Mouse (Mus musculus) embryonic facial prominence, embryonic 11.5 days (tissue): ENCODE data around the gene Ssh3. TPM values are rescaled to one million over a fixed set of nuclear protein-coding genes. Genes with fewer than 3 reads are reported as not detected.

ENCODE experiments used
- ATAC-seq: fragments of 200-750 bp; cut with Nextera tagmentation; replicated peaks from 2 replicates; pipeline ENCODE4 v1.8.0; 2017; ENCODE audit warnings: low read depth; ENCODE audit not compliant: insufficient number of reproducible peaks, low FRiP score, low TSS enrichment
- DNase-seq: peaks from one replicate; pipeline ENCODE4 v3.0.0-alpha.2; 2015; ENCODE audit warnings: low spot score
- H3K27ac ChIP-seq: fragments of 300-500 bp; sonication (generic); replicated peaks from 2 replicates; pipeline ENCODE4 v1.5.1; 2014; ENCODE audit warnings: mild to moderate bottlenecking, low read depth, low read length, control low read depth
- H3K27me3 ChIP-seq: fragments of 300-500 bp; sonication (generic); 2 replicates; pipeline ENCODE4 v1.6.1; 2014; ENCODE audit warnings: mild to moderate bottlenecking, low read length, moderate library complexity, mixed read lengths; ENCODE audit not compliant: control insufficient read depth, insufficient read depth
- H3K36me3 ChIP-seq: fragments of 300-500 bp; sonication (generic); replicated peaks from 2 replicates; pipeline ENCODE4 v1.6.1; 2014; ENCODE audit warnings: low read depth, mild to moderate bottlenecking, low read length, moderate library complexity, mixed read lengths; ENCODE audit not compliant: control insufficient read depth, insufficient read depth
- H3K4me1 ChIP-seq: fragments of 300-500 bp; sonication (generic); 2 replicates; pipeline ENCODE4 v1.6.1; 2014; ENCODE audit warnings: low read length, mixed read lengths; ENCODE audit not compliant: control insufficient read depth, insufficient read depth
- H3K4me2 ChIP-seq: fragments of 300-500 bp; sonication (generic); 2 replicates; pipeline ENCODE4 v1.6.1; 2014; ENCODE audit warnings: low read depth, mild to moderate bottlenecking, control low read depth, low read length, moderate library complexity
- H3K4me3 ChIP-seq: fragments of 300-500 bp; sonication (generic); 2 replicates; pipeline ENCODE4 v1.5.1; 2014; ENCODE audit warnings: low read depth, low read length, control low read depth
- H3K9ac ChIP-seq: fragments of 300-500 bp; sonication (generic); replicated peaks from 2 replicates; pipeline ENCODE4 v1.6.1; 2014; ENCODE audit warnings: mild to moderate bottlenecking, control low read depth, low read length
- H3K9me3 ChIP-seq: fragments of 300-500 bp; sonication (generic); replicated peaks from 2 replicates; pipeline ENCODE4 v1.6.1; 2016; ENCODE audit warnings: mild to moderate bottlenecking, low read length, inconsistent platforms, mixed read lengths; ENCODE audit not compliant: control insufficient read depth
- WGBS: fragments of 180-500 bp; shearing (Covaris S2); extraction: QIAGEN DNeasy Blood & Tissue Kit; methylation state at CpG from one replicate; pipeline ENCODE4 v1.1.7; 2014; 5-methylcytosine and 5-hydroxymethylcytosine counted together
- polyA plus RNA-seq: library from polyadenylated mRNA; unstranded; fragments of >200 nt; fragmentation: Nextera tagmentation; extraction: Ambion mirVana; gene quantifications from 2 replicates; pipeline ENCODE4 v1.2.1, GENCODE M21; 2014

Ssh3 gene
- polyA plus RNA-seq, 1 experiment from 2014 or later, result 2.7 TPM

- Histone ChIP-seq H3K4me2 (peak overlapping the region; percentile 14), H3K9me3 (no peaks in the 10 kb centered on the region), H3K9ac (no peak overlapping the region), H3K4me3 (peak overlapping the region; percentile 7; the same call in 1 of the 2 replicates), H3K27ac (0 out of 2 replicates have a peak overlapping the region, but pooled peaks have one; percentile 29), H3K27me3 (no peaks in the 10 kb centered on the region; the same call in 1 of the 2 replicates), H3K36me3 (no peaks in the 10 kb centered on the region), H3K4me1 (peaks cover 20% of the 10 kb centered on the region)
- peak; percentile 70 for ATAC-seq
- 3% methylated on average over 5 of the region's 5 CpGs for WGBS
- DNase-seq, result peak; percentile 65
These were observed 51.8 kb downstream of the Ssh3 start for GRCm38 (mm10) chr19:4217140-4217539.

GRCm38 (mm10) chr19:4216041-4216685 lies 52.8 kb downstream of the Ssh3 start:
- H3K4me1 ChIP-seq, result peaks cover 23% of the 10 kb centered on the region
- H3K4me3 ChIP-seq, result no peak overlapping the region
- no peaks in the 10 kb centered on the region for H3K9me3 ChIP-seq
- H3K27ac ChIP-seq, result 0 out of 2 replicates have a peak overlapping the region, but pooled peaks have one; percentile 29
- 15% methylated on average over 14 of the region's 14 CpGs for WGBS
- no peaks in the 10 kb centered on the region for H3K36me3 ChIP-seq
- DNase-seq (peak; percentile 65), ATAC-seq (no peak)
- H3K9ac ChIP-seq, result no peak overlapping the region
- H3K27me3 ChIP-seq, result peaks cover 2% of the 10 kb centered on the region; the same call in 1 of the 2 replicates
- H3K4me2 ChIP-seq, result peak overlapping the region; percentile 14; the same call in 1 of the 2 replicates

- peak overlapping the region; percentile 78 for H3K27ac ChIP-seq
- peaks cover 2% of the 10 kb centered on the region; the same call in 1 of the 2 replicates for H3K27me3 ChIP-seq
- H3K4me3 ChIP-seq, result peak overlapping the region; percentile 75
- peak overlapping the region; percentile 95 for H3K9ac ChIP-seq
- H3K4me1 ChIP-seq, result peaks cover 23% of the 10 kb centered on the region
- H3K36me3 ChIP-seq, result no peaks in the 10 kb centered on the region
- 6% methylated on average over 18 of the region's 21 CpGs for WGBS
- no peak for DNase-seq
- no peak for ATAC-seq
- H3K9me3 ChIP-seq, result no peaks in the 10 kb centered on the region
- H3K4me2 ChIP-seq, result peak overlapping the region; percentile 97
These were observed 53.5 kb downstream of the Ssh3 start for GRCm38 (mm10) chr19:4215451-4215840.

DNA sequence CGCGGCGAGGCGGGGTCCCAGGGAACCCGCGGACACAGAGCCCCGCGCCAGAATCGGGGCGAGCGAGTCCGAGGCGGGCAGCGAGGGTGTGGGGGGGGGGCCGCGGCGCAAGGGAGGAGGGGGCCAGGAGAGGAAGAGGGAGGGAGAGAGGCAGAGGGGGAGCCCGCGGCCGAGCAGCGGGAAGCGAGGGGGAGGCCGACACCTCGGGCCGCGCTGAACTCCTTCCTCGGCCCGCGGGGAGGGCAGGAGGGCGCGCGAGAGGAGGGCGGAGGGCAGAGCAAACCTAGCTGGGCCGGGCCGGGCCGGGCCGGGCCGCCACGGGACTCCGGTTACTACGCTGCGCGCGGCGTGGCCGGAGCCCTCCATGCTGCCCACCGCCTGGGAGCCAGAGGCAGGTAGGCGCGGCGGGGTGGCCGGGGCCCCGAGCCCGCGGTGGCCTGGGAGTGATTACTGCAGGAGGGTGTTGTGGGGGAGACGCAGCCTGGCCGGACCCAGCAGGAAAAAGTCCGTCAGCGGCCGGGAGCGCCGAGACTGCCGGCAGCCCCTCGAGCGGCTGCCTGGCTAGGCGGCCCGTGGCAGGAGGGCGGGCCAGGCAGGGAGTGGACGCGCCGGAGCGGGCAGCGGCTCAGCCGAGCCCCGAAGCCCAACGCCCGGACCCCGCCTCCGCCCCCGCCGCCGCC lies 54.1 kb downstream of the Ssh3 start:
- Histone ChIP-seq H3K9ac (peak overlapping the region; percentile 95), H3K9me3 (no peaks in the 10 kb centered on the region), H3K4me1 (peaks cover 23% of the 10 kb centered on the region), H3K36me3 (no peaks in the 10 kb centered on the region), H3K4me2 (peak overlapping the region; percentile 97), H3K27ac (peak overlapping the region; percentile 78), H3K27me3 (peaks cover 2% of the 10 kb centered on the region; the same call in 1 of the 2 replicates), H3K4me3 (peak overlapping the region; percentile 75)
- WGBS, result under 1% methylated on average over 44 of the region's 81 CpGs
- ATAC-seq (peak; percentile 14; the same call in 1 of the 2 replicates), DNase-seq (peak; percentile 55)

DNA sequence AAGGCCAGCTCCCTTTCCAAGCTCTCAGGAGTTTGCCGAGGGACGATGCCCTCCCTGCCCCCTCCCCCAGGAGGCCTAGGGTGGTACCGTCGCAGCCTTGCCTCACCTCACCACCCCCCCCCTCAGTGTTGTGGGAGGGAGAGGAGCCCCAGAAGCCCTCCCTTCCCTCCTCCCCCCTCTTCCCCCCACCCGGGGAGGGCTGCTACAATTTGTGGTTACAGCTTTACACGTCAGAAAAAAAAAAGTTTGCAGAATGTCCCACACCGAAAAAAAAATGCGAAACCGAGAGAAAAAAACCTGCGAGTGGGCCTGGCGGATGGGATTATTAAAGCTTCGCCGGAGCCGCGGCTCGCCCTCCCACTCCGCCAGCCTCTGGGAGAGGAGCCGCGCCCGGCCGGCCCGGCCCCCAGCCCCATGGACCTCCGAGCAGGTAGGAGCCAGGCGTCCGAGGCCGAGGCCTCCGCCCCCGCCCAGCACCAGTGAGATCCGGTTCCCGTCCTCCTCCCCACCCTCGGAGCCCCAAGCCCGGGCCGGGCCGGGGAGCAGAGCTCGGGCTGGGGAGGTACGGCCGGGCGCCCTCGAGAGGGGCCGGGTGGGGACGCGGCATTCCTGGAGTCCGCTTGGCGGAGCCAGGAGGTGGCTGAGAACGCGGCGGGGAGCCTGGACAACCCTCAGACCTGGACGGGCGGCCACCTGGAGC lies 54.8 kb downstream of the Ssh3 start, which contains the start of the genes Clcf1 and AC109138.7:
Gene Clcf1 (plus strand): TSS at position 168 of the 700 bp plus-strand sequence.
Gene AC109138.7 (plus strand): TSS at position 287 of the 700 bp plus-strand sequence.
- DNase-seq (peak; percentile 65), ATAC-seq (peak; percentile 24; the same call in 1 of the 2 replicates)
- peak within 1 kb of the TSS; percentile 78 for H3K27ac ChIP-seq
- under 1% methylated on average over 43 of the region's 49 CpGs for WGBS
- H3K4me2 ChIP-seq, result peak within 1 kb of the TSS; percentile 97
- no peaks in the 10 kb centered on the region for H3K9me3 ChIP-seq
- peaks cover 23% of the 10 kb centered on the region for H3K4me1 ChIP-seq
- peak within 1 kb of the TSS; percentile 95 for H3K9ac ChIP-seq
- no peaks in the 10 kb centered on the region for H3K36me3 ChIP-seq
- H3K27me3 ChIP-seq, result peaks cover 2% of the 10 kb centered on the region; the same call in 1 of the 2 replicates
- H3K4me3 ChIP-seq, result peak within 1 kb of the TSS; percentile 75

- ATAC-seq (no peak), DNase-seq (no peak)
- H3K4me3 ChIP-seq, result peak overlapping the region; percentile 75
- WGBS, result 10% methylated on average over 9 of the region's 9 CpGs
- H3K36me3 ChIP-seq, result no peaks in the 10 kb centered on the region
- peak overlapping the region; percentile 95 for H3K9ac ChIP-seq
- H3K27ac ChIP-seq, result peak overlapping the region; percentile 43
- no peaks in the 10 kb centered on the region for H3K9me3 ChIP-seq
- H3K27me3 ChIP-seq, result peaks cover 2% of the 10 kb centered on the region; the same call in 1 of the 2 replicates
- H3K4me1 ChIP-seq, result peaks cover 23% of the 10 kb centered on the region
- peak overlapping the region; percentile 97 for H3K4me2 ChIP-seq
These were observed 55.4 kb downstream of the Ssh3 start for GRCm38 (mm10) chr19:4213524-4213974.

DNA sequence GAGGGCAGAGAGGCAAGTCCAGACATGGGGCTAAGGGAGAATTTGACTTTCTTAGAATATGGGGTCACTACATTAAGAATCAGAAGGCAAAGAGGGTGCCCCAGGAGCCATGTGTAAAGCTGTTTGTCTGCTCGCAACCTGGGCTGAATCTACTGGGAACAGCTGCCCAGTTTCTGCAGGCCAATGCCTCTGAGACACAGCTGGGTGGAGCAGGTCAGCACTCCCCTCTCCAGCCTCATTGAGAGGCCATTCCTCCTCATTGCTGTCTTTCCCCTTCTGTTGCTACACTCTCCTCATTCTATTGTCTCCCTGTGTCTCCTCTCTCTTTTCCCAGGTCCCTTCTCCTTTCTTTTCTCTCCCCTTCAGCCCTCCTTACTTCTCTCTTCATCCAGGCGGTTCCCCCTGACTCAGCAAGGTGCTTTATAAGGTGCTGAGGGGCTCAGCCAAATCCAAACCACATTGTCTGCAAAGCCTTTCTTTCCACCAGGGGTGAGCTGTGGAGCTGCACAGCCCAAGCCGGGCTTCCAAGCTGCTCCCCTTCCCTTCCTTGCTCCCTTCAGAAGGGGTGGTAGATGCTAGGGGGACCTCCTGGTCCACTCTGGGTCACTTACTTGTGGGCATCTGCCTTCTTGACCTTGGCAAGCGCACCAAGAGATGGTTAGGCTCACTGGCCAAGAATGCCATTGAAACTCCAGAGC lies 56.9 kb downstream of the Ssh3 start:
- no peaks in the 10 kb centered on the region for H3K36me3 ChIP-seq
- H3K9ac ChIP-seq, result peak overlapping the region; percentile 39
- H3K4me3 ChIP-seq, result no peak overlapping the region
- H3K4me2 ChIP-seq, result peak overlapping the region; percentile 25; the same call in 1 of the 2 replicates
- H3K9me3 ChIP-seq, result no peaks in the 10 kb centered on the region
- peaks cover 2% of the 10 kb centered on the region; the same call in 1 of the 2 replicates for H3K27me3 ChIP-seq
- 19% methylated on average over 4 of the region's 4 CpGs for WGBS
- peaks cover 21% of the 10 kb centered on the region for H3K4me1 ChIP-seq
- DNase-seq (no peak), ATAC-seq (no peak)
- H3K27ac ChIP-seq, result no peak overlapping the region
